Mouse (Mus musculus): ENCODE data around the gene A730015C16Rik.

A730015C16Rik gene

DNA sequence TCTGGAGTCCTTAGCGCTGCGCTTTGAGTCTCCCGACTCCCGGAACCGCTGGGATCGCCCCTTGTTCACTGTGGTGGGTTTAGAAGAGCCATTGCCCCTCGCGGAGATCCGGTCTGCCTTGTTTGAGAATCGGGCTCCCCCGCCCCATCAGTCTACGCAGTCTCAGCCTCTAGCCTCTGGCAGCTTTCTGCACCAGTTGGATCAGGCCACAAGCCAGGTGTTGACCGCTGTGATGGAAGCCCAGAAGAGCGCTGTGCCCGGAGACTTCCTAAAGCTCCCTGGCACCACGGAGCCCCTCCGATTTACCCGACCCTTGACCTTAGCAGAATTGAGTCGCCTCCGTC lies at the start of gene A730015C16Rik:
Gene A730015C16Rik, minus strand, starts transcription at position 115 of the 344 bp plus-strand sequence.
- no peak for DNase-seq (ENCODE audit: low spot score)

DNA sequence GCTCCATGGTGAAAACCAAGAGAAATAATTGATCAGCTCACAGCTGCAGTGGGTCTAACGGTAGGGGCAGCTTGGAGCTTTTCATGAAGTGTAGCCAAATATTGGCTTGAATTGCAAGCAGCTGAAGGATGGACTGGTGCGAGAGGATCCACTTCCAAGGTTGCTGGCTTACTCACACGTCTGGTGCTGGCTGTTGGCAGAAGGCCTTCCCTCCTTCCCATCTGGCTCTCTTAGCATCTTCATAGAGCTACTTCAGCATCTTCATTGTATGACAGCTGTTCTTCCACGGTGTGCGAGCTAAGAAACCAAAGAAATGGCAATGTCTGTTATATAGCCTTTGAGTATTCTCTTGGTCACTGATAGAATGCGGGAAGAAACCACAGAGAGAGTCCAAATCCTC lies 42.5 kb upstream of the A730015C16Rik start:
- no peak for DNase-seq (ENCODE audit: low spot score)

GRCm38 (mm10) chr4:108887456-108887855 lies 39.0 kb upstream of the A730015C16Rik start:
- no peak for DNase-seq (ENCODE audit: low spot score)

DNA sequence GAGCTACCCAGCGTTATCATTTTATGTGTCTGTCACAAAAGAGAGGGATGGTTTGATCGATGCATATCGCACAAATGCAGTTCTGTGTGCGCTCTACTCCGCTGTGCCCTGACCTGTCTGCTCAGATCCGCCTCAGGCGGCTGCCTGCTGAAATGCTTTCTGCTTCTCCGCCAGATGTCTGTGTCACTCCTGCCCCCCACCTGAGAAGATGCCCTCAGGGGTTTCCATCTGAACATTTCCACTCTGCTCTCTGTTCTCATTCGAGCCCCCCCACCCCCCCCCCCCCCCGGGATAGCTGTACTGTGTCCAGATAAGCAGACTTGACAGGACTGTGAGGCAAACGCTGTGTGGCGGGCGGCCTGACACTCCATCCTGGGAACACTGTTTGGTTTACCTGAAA lies 35.4 kb upstream of the A730015C16Rik start:
- DNase-seq (ENCODE audit: low spot score) = no peak

- DNase-seq (ENCODE audit: low spot score) = no peak
These were observed 30.8 kb upstream of the A730015C16Rik start, which contains the start of gene Rab3b for GRCm38 (mm10) chr4:108878963-108879822. Rab3b (plus strand) TSS chr4:108879063.

DNA sequence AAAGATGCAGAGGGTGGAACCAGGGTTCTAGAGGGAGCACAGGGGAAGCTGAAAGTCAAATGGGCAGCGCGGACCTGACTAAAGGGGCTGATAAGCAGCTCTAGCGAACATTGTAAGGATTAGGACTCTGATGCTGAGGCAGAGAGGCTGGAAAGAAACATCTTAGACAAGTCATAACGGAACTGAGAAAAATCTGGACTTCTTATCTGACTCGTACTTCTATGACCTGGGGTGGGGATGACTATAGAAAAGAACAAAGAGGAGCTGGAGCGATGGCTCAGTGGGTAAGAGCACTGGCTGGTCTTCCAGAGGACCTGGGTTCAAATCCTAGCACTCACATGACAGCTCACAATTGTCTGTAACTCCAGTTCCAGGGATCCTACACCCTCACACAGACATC lies 29.5 kb upstream of the A730015C16Rik start:
- no peak for DNase-seq (ENCODE audit: low spot score)

DNA sequence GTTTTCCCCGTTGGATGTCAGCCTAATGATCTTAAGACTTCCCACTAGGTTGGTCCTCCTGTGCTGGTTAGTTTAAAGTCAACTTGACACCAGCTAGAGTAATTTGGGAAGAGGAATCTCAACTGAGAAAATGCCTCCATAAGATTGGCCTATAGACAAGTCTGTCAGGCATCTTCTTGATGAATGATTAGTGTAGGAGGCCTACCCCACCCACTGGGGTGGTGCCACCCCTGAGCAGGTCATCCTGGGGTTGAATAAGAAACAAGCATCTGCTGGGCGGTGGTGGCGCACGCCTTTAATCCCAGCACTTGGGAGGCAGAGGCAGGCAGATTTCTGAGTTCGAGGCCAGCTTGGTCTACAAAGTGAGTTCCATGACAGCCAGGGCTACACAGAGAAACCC lies 25.3 kb upstream of the A730015C16Rik start:
- no peak for DNase-seq (ENCODE audit: low spot score)

DNA sequence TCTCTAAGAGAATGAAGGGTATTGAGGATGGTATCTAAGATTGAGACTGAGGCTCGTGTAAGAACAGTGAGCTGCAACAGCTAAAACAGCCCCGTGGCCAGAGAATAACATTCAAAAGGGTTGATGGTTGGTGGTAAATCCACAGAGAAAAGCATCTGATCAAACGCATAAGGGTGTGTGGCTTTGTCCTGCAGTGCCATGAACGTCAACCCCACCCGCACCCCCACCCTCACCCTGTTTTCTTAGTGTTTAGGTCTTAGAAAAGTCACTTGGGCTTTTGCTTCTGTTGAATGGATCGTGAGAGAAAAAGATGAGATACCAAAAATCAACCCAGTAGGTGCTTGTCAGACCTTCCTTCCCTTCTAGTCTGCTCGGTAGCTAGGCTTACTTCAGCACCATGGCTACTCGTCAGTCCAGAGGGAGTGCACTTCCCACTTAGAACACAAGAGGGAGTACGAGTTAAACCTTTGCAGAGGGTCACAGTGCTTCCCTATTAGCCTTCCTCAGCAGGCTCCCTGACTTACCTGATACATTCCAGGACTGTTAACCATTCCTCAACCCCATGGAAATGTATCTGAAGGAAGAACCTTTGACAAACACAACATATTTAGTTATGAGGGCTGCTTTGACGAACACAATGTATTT lies 21.4 kb upstream of the A730015C16Rik start:
- DNase-seq (ENCODE audit: low spot score) = peak; percentile 58

DNA sequence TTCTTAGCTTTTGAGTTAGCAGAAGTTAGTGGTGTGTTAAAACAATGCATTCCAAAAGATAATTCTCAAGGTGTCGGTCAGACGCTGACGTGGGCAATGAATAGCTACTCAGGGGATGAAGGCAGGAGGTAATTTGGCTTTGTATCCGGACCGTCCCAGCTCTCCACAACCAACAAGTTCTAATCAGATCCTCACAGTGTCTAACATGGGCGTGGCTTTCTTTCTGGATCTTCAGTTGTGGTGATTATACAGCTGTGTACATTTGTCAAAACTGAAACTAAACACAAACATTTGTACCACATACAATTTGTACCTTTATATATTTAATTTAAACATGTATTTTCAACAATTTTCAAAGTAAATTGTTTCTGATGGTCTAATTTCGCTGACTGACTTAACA lies 18.4 kb upstream of the A730015C16Rik start:
- DNase-seq (ENCODE audit: low spot score) = no peak

- peak; percentile 48 for DNase-seq (ENCODE audit: low spot score)
These were observed 509 bp downstream of the A730015C16Rik start, which contains the start of gene Kti12 for GRCm38 (mm10) chr4:108847715-108848504. Kti12 (plus strand) TSS chr4:108847785.

DNA sequence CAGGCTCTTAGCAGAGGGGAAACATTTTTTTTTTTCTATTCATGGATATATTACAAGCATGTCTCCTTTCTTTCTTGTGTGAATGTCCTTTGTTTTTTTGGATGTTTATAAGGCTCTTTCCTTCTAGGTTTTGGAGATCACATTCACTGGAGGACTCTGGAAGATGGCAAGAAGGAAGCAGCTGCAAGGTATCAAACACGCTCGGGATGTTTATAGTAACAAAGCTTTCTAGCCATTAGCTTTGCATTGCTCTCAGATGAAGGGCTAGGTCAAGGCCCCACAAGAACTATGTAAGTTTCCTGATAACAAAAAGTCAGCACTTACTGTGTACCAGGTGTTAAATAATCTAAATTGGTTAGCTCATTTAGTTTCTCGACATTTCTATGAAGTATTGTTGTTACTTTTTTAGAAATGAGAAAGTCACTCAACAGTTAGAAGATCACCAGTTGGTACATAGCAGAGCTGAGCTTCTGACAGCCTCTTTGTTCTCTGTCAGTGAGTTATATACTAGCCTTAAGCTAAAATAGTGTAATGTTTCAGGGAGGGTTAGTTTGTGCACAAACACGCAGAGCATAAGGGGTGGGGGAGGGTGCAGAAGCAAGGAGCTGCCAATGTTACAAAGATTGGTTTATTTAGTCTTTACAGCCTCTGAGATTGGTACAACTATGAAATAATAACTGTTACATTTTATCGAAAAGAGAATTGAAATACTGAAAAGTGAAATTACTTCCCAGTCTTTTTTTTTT lies 2.4 kb downstream of the A730015C16Rik start:
- no peak for DNase-seq (ENCODE audit: low spot score)

DNA sequence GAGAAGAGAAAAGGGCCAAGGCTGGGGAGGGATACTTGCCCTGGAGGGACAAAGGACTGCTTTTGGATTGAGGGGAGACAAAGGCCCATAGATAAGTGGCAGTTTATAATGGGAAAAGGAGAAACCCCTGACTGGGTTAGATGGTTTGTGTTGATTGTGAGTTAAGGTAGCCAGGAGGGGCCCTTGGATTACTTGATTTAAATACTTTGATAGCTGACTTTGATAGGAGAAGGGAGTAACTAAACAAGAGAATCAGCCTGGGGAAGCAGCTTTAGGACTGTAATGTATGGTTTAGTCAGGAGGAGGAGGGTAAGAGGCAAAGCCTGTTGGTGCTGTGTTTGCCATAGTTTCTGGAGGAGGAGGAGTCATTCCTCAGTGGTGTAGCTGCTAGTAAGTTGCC lies 5.1 kb downstream of the A730015C16Rik start:
- DNase-seq (ENCODE audit: low spot score) = no peak

DNA sequence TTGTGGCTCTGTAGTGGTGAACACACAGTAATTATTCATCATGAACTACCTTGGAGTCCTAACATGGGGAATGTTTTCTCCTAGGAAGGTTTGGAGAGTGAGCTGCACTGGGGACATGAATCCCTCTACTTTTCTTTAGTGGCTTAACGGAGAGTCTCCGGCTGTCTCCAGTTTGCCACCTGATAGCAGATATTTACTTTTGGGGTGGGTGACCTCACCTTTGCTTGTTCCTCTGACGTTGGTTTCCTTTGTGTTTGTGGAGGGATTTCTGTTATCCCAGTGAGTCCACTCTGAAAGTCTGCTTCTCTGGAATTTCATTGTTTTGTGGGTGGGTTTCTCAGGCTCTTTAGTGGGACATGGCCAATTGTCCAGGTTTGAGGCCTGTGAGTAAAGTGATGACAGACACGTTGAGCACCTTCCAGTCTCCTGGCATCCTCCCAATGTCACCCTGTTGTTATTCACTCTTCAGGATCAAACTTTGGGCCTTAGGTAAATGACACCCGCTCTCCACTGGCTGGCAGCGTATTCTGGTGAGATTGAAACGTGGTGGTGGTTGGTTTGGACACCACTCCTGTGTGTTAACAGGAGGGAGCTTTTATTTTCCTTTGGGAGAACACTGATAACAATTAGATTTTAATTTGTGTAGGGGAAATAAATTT lies 6.4 kb downstream of the A730015C16Rik start:
- no peak for DNase-seq (ENCODE audit: low spot score)

GRCm38 (mm10) chr4:108838031-108838430 lies 10.4 kb downstream of the A730015C16Rik start:
- no peak for DNase-seq (ENCODE audit: low spot score)

DNA sequence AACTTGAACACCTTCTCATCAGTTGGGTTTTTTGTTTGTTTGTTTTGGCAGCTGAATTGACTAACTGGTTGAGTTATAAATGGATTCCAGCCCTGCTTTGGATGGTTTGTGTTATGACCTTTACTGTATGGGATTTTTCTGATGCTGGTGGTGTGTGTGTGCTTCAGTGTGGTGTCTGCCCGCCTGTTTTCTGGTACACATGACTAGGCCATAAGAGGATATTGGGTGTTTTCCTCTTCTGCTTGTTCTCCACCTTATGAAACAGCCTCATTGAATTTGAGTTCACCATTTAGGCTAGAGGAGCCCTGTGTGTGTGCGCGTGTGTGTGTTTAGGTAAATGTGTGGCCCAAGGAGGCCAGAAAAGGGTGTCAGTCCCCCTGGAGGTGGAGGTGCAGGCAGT lies 12.9 kb downstream of the A730015C16Rik start:
- DNase-seq (ENCODE audit: low spot score) = no peak

DNA sequence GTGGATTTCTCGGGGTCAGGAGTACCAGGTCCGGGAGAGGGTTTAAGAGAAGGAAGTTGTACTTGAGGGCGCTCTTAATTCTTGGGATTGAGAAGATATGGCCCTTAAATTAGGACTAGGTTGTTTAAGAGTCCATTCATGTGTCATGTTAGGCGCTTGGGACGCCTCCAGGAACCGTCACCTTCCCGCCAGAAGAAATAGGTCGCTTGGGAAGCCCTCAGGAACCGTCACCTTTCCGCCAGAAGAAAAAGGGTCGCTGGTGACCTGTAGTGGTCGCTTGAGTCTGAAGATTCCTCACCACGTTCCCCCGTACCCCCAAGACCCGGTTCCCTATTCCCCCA lies 13.5 kb downstream of the A730015C16Rik start:
- no peak for DNase-seq (ENCODE audit: low spot score)

GRCm38 (mm10) chr4:108834115-108834970 lies 14.1 kb downstream of the A730015C16Rik start, which contains the start of gene Txndc12:
Txndc12 (plus strand) TSS chr4:108834601.
- DNase-seq (ENCODE audit: low spot score) = peak; percentile 53

GRCm38 (mm10) chr4:108833828-108834114 lies 14.6 kb downstream of the A730015C16Rik start:
- DNase-seq (ENCODE audit: low spot score) = no peak

GRCm38 (mm10) chr4:108832916-108833827 lies 15.2 kb downstream of the A730015C16Rik start, which contains the start of gene Btf3l4:
Btf3l4 (minus strand) TSS chr4:108833614.
- peak; percentile 60 for DNase-seq (ENCODE audit: low spot score)

Measured in ovary, postnatal 10 days (tissue).